Mouse (Mus musculus): Measurements from ENCODE around the gene Kmt2d.
A peak's percentile ranks its signal among the peaks of the same experiment; 100 is the strongest.
"Not testable (repeated sequence)": the region's sequence is repeated elsewhere in the genome, so short reads cannot be mapped to it uniquely, and the experiment has no call there.

Gene Kmt2d

DNA sequence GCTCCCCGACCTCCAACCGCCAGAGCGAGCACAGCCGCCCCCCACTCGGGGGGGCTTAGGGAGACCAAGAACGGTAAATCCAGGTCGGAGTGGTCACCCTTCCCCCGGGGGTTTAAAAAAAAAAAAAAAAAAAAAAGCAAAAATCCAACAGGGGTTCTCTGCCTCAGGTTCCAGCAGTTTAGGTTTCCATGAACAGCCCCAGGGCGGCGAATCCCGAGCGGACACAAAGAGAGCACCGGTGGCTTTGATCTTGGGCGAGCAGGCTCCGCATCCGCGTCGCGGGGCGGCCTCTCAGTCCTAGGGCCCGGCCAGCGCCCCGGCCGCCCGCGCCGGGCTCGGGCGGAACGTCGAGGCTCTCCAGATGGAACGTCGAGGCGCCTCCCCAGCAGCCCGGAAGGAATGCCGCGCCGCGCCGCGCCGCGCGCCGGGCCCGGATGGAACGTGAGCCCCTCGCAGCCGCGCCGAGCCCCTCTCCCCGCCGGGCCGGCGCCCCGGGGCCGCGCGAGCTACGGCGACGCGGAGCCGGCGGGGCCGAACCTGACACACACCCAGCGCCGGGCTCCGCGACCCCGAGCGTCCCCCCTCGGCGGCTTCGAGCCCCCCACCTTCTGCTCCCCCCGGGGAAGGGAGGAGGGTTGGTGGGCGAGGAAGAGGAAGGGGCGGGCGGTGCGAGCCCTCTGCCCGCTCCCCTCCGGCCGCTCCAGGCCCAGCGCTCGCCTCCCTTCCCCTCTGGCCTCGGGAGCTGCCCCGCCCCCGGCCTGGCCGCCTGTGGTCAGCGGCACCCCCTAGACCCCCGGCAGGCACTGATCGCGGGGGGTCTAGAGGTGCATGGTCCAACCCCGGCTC lies at the start of gene Kmt2d:
TSS of gene Kmt2d (minus strand) at position 135 of the 846 bp plus-strand sequence.
- DNase-seq (ENCODE audit: low spot score) = no peak

DNA sequence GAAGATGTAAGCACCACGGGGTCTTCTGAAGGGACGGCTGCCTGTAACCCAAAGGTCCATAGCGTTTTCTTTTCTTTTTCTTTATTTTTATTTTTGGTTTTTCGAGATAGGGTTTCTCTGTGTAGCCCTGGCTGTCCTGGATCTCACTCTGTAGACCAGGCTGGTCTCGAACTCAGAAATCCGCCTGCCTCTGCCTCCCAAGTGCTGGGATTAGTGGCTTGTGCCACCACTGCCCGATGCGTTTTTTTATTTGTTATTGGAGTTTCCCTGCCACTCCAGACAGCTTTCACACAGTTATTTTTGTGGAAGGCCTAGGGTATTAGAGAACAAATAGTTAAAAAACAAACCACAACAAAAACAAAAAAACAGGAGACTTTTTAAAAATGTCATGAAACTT lies 47.5 kb upstream of the Kmt2d start:
- not testable (repeated sequence) for DNase-seq (ENCODE audit: low spot score)

- DNase-seq (ENCODE audit: low spot score) = peak; percentile 98
These were observed 46.8 kb upstream of the Kmt2d start, which contains the start of gene Lmbr1l for GRCm38 (mm10) chr15:98917538-98918498. TSS of gene Lmbr1l (minus strand) at chr15:98918231.

- no peak for DNase-seq (ENCODE audit: low spot score)
These were observed 46.1 kb upstream of the Kmt2d start for GRCm38 (mm10) chr15:98917091-98917490.

- DNase-seq (ENCODE audit: low spot score) = no peak
These were observed 45.0 kb upstream of the Kmt2d start for GRCm38 (mm10) chr15:98916016-98916415.

- no peak for DNase-seq (ENCODE audit: low spot score)
These were observed 43.9 kb upstream of the Kmt2d start for GRCm38 (mm10) chr15:98914903-98915302.

- no peak for DNase-seq (ENCODE audit: low spot score)
These were observed 33.7 kb upstream of the Kmt2d start for GRCm38 (mm10) chr15:98904692-98905091.

GRCm38 (mm10) chr15:98902600-98902999 lies 31.6 kb upstream of the Kmt2d start:
- DNase-seq (ENCODE audit: low spot score) = no peak

DNA sequence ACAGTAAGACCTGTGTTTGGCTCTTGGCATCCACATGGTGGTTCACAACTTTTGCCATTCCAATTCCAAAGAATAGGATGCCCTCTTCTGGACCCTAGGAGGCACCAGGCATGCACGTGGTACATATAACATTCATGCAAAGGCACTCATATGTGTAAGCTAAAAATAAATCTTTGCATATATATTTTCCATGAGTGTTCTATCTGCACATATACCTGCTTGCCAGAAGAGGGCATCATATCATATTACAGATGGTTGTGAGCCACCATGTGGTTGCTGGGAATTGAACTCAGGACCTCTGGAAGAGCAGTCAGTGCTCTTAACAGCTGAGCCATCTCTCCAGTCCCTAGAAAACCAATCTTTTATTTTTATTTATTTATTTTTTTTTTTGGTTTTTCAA lies 30.5 kb upstream of the Kmt2d start:
- DNase-seq (ENCODE audit: low spot score) = no peak

GRCm38 (mm10) chr15:98897928-98898800 lies 27.2 kb upstream of the Kmt2d start, which contains the start of gene Dhh:
TSS of gene Dhh (minus strand) at chr15:98898540.
- DNase-seq (ENCODE audit: low spot score) = no peak

DNA sequence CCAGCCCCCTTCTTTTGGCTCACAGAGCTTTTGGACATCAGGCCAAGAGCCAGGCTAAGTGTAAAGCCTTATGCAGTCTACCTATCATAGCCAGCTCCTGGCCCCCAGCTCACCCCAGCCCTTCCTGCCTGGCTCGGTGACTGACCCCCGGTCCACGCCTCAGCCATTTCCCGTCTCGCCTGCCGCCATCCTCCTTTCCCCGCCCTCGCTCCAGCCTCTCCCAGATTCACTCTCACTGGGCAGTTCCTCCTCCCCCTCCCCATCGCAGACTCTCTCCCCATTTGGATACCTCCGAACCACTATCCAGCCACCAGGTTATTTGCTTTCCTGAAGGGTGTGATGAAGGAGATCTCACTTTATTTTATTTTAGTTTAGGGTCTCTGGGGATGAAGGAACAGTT lies 26.5 kb upstream of the Kmt2d start:
- no peak for DNase-seq (ENCODE audit: low spot score)

DNA sequence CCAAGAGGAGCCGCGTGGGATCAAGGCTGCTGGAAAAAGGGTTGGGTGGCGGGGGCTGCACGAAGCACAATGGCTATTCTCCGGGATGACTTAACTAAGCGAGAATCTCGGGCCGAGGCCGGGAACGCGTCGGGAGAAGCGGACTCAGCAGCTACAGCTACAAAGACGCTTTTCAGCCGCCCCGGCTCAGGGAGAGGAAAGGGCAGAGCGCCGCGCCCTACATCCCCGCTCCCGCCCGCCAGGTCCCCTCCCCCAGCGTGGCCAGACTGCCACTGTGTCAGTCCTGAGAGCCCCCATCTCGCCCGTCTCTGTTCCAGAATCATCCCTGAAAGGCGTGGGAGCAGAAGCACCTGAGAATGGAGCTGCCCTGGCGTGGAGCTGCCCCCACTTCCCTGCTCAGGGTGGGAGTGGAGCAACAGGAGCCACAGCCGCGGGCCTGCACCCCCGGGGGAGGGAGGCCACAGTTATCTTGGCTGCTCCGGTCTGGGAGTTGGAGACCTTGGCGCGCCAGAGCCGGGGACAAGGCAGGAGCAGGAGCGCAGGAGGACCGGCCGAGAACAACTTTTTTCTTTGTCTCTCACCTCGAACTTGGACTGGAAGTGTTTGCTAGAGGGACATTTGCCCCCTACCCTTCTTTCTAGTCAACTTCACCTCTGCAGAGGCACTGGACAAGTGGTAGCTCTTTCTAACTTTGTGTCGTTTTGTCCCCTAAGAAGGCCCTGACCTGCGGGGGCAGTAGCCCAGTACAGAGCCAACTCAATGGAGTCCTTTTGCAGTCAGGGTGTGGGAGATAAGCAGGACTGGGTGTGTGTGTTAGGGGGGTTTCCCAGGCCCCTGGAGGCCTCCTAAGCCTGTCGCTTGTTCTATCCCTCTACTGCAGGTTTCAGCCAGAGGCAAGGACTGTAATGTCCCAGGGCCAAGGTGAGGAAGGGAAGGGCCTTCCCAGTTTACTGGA lies 24.9 kb upstream of the Kmt2d start:
- no peak for DNase-seq (ENCODE audit: low spot score)

GRCm38 (mm10) chr15:98894746-98895634 lies 24.0 kb upstream of the Kmt2d start:
- no peak for DNase-seq (ENCODE audit: low spot score)

- no peak for DNase-seq (ENCODE audit: low spot score)
These were observed 23.1 kb upstream of the Kmt2d start, which contains the start of gene Rhebl1 for GRCm38 (mm10) chr15:98893940-98894745. TSS of gene Rhebl1 (minus strand) at chr15:98894540.

DNA sequence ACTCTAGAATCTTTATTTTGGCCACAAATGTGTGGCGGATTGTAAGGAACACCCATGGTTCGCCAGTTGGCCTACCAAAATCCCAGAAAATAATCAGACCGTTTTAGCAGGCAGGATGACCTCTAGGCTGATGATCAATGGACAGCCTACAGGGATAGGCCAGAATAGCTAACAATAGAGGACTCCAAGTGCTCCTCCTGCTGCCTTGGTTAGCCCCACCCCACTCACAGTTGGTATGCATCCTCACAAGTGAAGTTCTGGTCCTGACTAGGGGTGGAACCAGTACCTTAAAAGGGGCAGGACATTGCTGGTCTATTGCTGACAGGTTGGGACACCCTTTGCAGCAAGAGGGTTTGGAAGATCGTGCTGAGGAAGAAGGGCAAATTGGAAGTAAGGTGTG lies 22.0 kb upstream of the Kmt2d start:
- DNase-seq (ENCODE audit: low spot score) = no peak

GRCm38 (mm10) chr15:98891907-98892606 lies 21.1 kb upstream of the Kmt2d start:
- peak; percentile 46 for DNase-seq (ENCODE audit: low spot score)

- DNase-seq (ENCODE audit: low spot score) = no peak
These were observed 20.3 kb upstream of the Kmt2d start for GRCm38 (mm10) chr15:98891198-98891742.

- DNase-seq (ENCODE audit: low spot score) = no peak
These were observed 16.5 kb upstream of the Kmt2d start for GRCm38 (mm10) chr15:98887526-98887925.
